Mouse (Mus musculus): ENCODE data around the gene Rab5if. TPM values are rescaled to one million over a fixed set of nuclear protein-coding genes. Genes with fewer than 3 reads are reported as not detected.
"Not testable (repeated sequence)": the region's sequence is repeated elsewhere in the genome, so short reads cannot be mapped to it uniquely, and the experiment has no call there.

Gene Rab5if
- polyA plus RNA-seq, 1 experiment from 2014 or later: 198 TPM

DNA sequence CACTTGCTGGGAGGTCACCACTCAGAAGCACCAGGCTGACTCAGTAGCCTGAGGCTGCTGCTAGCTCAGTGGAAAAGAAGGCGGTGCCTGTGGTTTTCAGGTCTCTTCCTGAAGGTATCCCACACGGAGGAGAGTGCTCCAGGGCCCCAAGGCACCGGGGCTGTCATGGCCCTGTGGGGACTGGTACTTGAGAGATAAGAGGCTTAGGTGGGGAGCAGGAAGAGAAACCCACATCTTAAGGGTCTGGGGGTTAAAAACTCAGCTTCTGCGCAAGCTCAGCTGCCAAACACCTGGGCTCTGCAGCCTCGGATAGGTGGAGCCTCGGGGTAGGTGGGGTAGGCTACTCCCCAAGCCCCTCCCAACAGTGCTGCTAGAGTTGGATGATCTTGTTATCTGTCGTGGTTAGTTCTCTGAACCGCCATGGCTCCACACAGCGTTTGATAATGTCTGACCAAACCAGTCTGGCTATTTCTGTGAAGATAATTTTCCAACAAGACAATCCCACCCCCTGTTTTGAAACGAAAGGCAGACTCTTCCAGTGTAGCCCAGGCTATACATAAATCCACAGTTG is 19.6 kb downstream of the Rab5if start:
- 24% methylated on average over 10 of the region's 10 CpGs for WGBS
- Histone ChIP-seq H3K36me3 (no peaks in the 10 kb centered on the region), H3K27ac (peak overlapping the region; percentile 48; the same call in 1 of the 2 replicates), H3K27me3 (ENCODE audit: insufficient read depth, poor library complexity, severe bottlenecking) (no peaks in the 10 kb centered on the region), H3K9me3 (no peaks in the 10 kb centered on the region), H3K4me1 (peaks cover 32% of the 10 kb centered on the region), H3K4me3 (no peak overlapping the region)
- DNase-seq (ENCODE audit: low spot score): peak; percentile 87

DNA sequence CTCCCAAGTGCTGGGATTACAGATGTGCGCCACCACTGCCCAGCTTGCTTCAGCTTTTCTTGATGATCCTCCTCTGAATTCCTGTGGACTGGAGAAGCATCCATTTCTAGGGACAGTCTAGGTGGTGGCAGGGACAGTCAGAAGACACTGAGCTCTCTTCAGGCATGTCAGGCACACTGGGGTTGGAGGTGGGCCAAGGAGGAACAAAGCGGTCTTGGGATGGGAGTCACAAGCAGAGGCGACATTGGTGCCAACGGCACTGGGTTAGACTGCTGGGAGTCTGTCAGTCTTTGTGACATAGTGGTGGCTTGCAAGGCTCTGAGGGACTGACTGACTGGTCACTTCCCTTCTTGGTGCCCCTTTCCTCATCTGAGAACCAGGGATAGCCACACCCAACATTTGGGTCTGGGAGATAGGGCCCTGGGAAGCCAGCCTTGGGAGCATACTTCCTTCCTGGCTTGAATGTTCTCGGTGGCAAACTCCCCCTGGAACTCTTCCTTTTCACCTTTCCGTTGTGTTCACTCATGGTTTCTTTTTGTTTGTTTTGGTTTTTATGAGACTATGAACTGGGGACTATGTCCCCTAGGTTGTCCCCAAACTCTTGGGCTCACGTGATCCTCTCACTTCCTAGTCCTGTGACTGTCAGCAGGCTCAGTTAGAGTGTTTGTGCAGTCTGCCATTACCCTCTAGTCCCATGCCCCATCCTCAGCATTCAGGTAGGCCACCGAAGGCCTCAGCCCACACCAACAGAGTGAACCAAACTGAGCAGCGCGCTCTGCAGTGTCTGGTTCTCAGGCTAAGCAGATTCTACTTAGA is 21.7 kb downstream of the Rab5if start:
- Histone ChIP-seq H3K36me3 (no peaks in the 10 kb centered on the region), H3K4me3 (no peak overlapping the region), H3K4me1 (peaks cover 16% of the 10 kb centered on the region), H3K27ac (no peak overlapping the region), H3K27me3 (ENCODE audit: insufficient read depth, poor library complexity, severe bottlenecking) (no peaks in the 10 kb centered on the region), H3K9me3 (no peaks in the 10 kb centered on the region)
- DNase-seq (ENCODE audit: low spot score): no peak
- WGBS: 78% methylated on average over 10 of the region's 10 CpGs

DNA sequence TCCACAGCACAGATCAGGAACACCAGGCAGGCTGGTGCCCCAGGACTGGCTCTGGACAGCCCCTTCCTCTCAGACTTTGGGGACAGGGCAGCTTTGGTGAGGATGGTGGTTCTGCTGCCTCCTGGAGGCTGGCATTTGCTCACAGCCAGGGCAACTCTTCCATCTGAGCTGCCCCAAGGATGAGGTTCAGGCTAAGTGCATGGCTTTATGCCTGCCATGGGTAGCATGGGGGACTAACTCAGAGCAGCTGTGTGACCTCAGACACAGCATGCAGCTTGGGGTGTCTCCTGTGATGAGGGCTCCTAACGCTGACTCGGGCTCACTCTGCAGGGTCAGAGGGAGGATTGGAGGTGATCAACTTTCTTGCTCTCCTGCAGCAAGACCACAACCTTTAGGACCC is 22.7 kb downstream of the Rab5if start:
- H3K4me3 ChIP-seq; DNase-seq (ENCODE audit: low spot score); H3K27me3 ChIP-seq (ENCODE audit: insufficient read depth, poor library complexity, severe bottlenecking); H3K27ac ChIP-seq; H3K36me3 ChIP-seq; H3K4me1 ChIP-seq; H3K9me3 ChIP-seq: not testable (repeated sequence)
- WGBS: 78% methylated on average over 2 of the region's 2 CpGs

DNA sequence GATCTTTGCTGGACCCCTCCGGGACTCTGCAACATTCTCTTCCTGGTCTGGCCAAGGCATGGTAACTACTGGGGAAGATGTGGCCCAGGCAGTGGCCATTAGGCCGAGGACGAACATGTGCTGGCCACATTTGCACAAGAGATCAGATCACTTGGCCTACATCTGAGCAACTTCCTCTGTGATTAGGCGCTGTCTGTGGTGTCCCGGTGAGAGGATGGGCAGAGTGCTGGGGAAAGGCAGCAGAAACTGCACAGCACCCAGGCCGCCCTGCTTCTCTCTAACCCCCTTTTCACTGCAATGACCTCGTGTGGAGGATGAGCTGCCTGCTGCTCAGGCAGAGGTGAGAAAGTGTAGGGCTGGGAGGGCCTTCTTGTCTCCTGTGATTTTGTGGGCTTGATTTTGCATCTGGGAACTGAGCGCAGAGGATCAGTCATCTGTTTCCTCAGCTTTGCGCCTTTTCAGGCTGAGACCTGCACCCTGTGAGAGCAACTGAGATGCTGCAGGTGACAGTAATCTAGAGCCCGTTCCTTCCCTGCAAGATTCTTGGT is 23.2 kb downstream of the Rab5if start:
- no peak overlapping the region for H3K27ac ChIP-seq
- H3K36me3 ChIP-seq: no peaks in the 10 kb centered on the region
- H3K27me3 ChIP-seq (ENCODE audit: insufficient read depth, poor library complexity, severe bottlenecking): no peaks in the 10 kb centered on the region
- WGBS: 75% methylated on average over 10 of the region's 10 CpGs
- no peaks in the 10 kb centered on the region for H3K9me3 ChIP-seq
- no peak for DNase-seq (ENCODE audit: low spot score)
- peaks cover 9% of the 10 kb centered on the region; the same call in 1 of the 2 replicates for H3K4me1 ChIP-seq
- no peak overlapping the region for H3K4me3 ChIP-seq

DNA sequence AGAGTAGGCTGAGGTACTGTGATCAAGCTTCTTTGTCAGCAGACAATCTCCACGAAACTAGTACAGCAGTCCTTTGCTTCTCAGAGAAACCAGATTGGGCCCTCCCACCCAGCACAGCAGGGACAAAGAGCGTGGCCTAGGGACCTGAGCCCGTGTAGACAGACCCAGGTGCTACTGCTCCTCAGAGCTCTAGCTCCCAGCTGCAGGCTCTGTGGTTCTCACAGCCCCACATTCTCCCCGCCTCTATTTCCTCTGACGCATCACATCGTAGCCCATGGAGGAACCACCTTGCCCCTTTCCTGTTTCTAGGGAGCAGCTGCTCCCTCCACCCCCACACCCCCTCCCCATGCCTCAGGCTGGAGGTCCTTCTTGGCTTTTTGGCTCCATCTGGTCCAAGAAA is 24.1 kb downstream of the Rab5if start, which contains the start of gene Sla2:
Gene Sla2, minus strand, starts transcription at position 176 of the 400 bp plus-strand sequence.
- Histone ChIP-seq H3K27ac (no peak within 1 kb of the TSS), H3K27me3 (ENCODE audit: insufficient read depth, poor library complexity, severe bottlenecking) (no peaks in the 10 kb centered on the region), H3K36me3 (no peaks in the 10 kb centered on the region), H3K4me3 (no peak within 1 kb of the TSS), H3K9me3 (no peaks in the 10 kb centered on the region), H3K4me1 (peaks cover 10% of the 10 kb centered on the region; the same call in 1 of the 2 replicates)
- DNase-seq (ENCODE audit: low spot score): no peak
- WGBS: 44% methylated on average over 6 of the region's 6 CpGs

DNA sequence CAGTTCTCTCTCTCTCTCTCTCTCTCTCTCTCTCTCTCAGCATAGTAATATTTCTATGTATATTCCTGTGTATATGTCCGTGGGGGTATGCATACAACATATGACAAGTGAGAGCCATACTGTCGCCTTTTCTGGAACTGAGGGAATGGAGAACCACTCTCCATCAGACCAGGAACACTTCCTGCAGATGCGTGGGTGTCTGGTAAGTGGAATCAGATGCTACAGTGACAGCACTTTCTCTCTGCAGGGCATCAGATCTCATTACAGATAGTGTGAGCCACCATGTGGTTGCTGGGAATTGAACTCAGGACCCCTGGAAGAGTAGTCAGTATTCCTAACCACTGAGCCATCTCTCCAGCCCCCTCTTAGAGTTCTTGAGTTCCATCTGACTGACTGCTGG is 25.6 kb downstream of the Rab5if start:
- Histone ChIP-seq H3K27ac (no peak overlapping the region), H3K9me3 (no peaks in the 10 kb centered on the region), H3K27me3 (ENCODE audit: insufficient read depth, poor library complexity, severe bottlenecking) (no peaks in the 10 kb centered on the region), H3K4me1 (0 out of 2 replicates have a peak, but pooled peaks cover 8% of the 10 kb centered on the region), H3K36me3 (no peaks in the 10 kb centered on the region), H3K4me3 (no peak overlapping the region)
- DNase-seq (ENCODE audit: low spot score): no peak
- 68% methylated on average over 3 of the region's 3 CpGs for WGBS

DNA sequence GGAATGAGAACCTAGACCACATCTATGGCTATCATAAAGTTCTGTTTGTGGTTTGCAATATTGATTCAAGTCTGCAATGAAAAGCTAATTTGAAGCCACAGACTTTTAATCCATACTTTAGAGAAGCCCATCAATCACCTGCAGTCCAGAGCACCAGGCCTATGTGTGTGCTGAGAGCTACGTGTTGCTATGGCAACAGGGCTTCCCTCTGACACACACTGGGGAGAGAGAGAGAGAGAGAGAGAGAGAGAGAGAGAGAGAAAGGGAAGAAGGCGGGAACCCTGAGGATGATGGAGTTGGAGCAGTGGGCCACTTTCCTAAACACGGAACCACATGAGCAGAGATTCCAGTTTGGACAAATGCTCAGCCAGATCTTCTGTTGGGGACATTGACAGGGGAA is 29.3 kb downstream of the Rab5if start:
- WGBS: 64% methylated on average over 3 of the region's 3 CpGs

DNA sequence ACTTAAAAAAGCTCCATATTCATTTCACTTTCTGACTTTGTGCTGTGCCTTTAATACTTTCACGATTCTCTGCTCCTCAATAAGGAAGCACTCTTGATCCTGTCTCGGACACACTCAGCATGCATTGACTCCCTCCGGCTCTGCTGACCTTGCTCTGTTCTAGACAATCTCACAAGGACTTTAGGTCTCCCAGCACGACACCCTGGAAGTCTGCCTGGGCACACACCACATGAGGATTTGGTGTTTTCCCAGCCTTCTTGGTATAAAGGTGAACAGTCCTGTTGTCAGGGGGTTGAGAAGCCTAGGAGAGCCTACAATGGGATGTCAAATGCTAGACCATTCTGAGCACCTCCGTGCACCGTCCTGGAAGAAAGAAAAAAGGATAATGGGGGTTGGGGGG is 29.9 kb downstream of the Rab5if start:
- H3K27ac ChIP-seq: no peak overlapping the region
- WGBS: 68% methylated on average over 6 of the region's 6 CpGs

More for the DNA sequence above, 29.3 kb downstream of the Rab5if start:
- no peak for DNase-seq (ENCODE audit: low spot score)
- Histone ChIP-seq H3K27me3 (ENCODE audit: insufficient read depth, poor library complexity, severe bottlenecking) (no peaks in the 10 kb centered on the region), H3K4me3 (no peak overlapping the region), H3K36me3 (no peaks in the 10 kb centered on the region), H3K27ac (no peak overlapping the region), H3K4me1 (0 out of 2 replicates have a peak, but pooled peaks cover 7% of the 10 kb centered on the region), H3K9me3 (no peaks in the 10 kb centered on the region)

DNA sequence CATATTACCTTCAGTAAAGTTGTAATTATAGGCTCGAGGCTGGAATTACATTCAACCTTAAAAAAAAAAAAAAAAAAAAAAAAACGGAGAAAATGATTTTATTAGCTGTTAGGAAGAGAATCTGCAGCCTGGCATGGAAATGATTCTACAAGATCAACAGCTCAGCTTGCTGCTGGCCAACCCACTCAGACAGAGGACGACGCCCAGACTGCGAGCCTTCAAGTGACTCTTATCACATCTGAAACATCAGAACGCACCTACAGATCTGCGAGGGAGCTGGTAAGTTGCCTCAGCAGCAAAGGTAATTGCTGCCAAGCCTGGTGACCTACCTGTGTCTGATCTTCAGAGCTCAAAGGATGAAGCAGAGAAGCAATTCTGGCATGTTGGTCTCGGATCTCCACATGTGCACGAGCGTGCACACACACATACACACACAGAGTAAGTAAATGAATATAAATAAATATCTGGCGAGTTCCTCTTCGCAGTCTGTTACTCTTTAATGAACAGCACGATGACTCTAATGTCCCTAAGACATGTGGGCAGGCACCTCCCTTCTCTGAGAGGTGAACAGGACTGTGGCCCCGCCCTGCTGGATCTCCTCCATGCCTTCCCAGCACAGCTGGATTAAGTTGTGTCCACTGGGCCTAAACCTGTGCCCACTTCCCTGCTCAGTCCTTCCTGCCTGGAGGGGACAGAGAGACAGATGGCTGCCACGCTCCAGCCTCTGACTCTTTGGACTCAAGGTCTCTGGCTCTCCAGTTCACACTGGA is 31.8 kb downstream of the Rab5if start:
- no peak for DNase-seq (ENCODE audit: low spot score)

More for the DNA sequence above, 29.9 kb downstream of the Rab5if start:
- Histone ChIP-seq H3K27me3 (ENCODE audit: insufficient read depth, poor library complexity, severe bottlenecking) (no peaks in the 10 kb centered on the region), H3K4me1 (peaks cover 12% of the 10 kb centered on the region; the same call in 1 of the 2 replicates), H3K36me3 (no peaks in the 10 kb centered on the region), H3K4me3 (no peak overlapping the region), H3K9me3 (no peaks in the 10 kb centered on the region)
- no peak for DNase-seq (ENCODE audit: low spot score)

DNA sequence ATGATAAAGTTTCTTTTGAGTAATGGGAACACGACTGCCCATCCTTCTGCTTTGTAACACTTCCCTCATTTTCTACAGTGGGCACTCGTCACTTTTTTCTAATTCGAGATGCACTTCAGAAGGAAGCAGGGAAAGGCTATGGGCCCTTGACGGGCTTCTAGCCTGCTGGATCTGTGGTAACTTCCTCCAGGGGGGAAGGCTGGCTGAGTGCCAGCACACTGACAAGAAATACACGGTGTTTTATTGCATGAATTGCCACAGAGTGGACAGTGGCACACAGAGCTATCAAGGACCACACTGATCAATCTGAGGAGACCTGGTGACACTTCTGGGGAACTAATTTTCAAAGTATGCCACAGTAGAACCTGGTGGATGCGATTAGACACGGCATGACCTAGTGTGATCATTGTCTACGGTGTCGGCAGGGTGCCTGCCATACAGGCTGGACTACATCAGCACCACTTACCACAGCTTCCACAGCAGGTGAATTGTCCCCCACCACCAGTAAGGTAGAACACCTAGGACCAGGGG is 33.5 kb downstream of the Rab5if start:
- 71% methylated on average over 9 of the region's 9 CpGs for WGBS
- DNase-seq (ENCODE audit: low spot score): no peak

More for the DNA sequence above, 31.8 kb downstream of the Rab5if start:
- Histone ChIP-seq H3K27ac (no peak overlapping the region), H3K4me3 (no peak overlapping the region), H3K9me3 (no peaks in the 10 kb centered on the region), H3K36me3 (no peaks in the 10 kb centered on the region), H3K4me1 (peaks cover 26% of the 10 kb centered on the region), H3K27me3 (ENCODE audit: insufficient read depth, poor library complexity, severe bottlenecking) (no peaks in the 10 kb centered on the region)
- 73% methylated on average over 15 of the region's 15 CpGs for WGBS

DNA sequence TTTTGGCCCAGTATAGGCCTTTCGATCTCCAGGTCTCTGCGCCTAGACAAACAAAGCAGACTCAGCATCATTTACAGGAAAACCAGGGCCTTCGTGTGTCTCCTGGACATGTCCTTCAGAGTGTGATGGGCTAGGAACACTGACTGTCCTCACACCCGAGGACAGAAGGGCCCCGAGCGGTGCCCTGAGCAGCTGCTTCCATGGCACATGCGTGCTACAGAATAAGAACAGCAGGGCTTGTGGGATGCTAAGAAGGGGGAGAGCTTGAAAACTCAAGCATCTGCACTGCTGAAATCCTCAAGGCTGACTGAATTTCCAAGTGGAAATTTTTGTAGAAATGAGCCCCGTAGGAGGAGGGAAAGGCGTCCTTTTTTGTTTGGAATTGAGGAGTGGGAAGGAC is 34.1 kb downstream of the Rab5if start:
- Histone ChIP-seq H3K36me3 (no peaks in the 10 kb centered on the region), H3K4me1 (peaks cover 25% of the 10 kb centered on the region), H3K27ac (no peak overlapping the region), H3K27me3 (ENCODE audit: insufficient read depth, poor library complexity, severe bottlenecking) (no peaks in the 10 kb centered on the region), H3K9me3 (no peaks in the 10 kb centered on the region), H3K4me3 (no peak overlapping the region)
- 84% methylated on average over 9 of the region's 9 CpGs for WGBS
- DNase-seq (ENCODE audit: low spot score): no peak

More for the DNA sequence above, 33.5 kb downstream of the Rab5if start:
- Histone ChIP-seq H3K36me3 (no peaks in the 10 kb centered on the region), H3K27me3 (ENCODE audit: insufficient read depth, poor library complexity, severe bottlenecking) (no peaks in the 10 kb centered on the region), H3K9me3 (no peaks in the 10 kb centered on the region), H3K4me3 (no peak overlapping the region), H3K4me1 (peaks cover 26% of the 10 kb centered on the region), H3K27ac (no peak overlapping the region)

DNA sequence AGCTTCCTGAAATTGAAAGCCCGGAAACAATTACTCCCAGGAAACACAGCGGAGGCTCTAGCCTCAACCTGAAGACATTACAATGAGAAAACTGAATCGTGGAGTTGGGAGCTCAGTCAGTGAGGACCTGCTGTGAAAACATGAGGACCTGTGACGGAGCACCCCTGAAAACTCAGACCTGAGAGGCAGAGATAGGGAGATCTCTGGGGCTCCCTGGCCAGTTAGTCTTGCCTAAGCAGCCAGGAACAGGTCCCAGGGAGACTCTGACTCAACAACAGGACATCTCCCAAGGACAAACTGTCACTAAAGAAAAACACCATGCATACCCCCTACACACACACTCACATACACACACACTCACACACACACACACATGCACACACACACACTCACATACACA is 35.4 kb downstream of the Rab5if start:
- no peaks in the 10 kb centered on the region for H3K27me3 ChIP-seq (ENCODE audit: insufficient read depth, poor library complexity, severe bottlenecking)
- no peak for DNase-seq (ENCODE audit: low spot score)
- H3K36me3 ChIP-seq: no peaks in the 10 kb centered on the region
- no peaks in the 10 kb centered on the region for H3K9me3 ChIP-seq
- H3K4me1 ChIP-seq: peaks cover 21% of the 10 kb centered on the region
- no peak overlapping the region; the same call in 1 of the 2 replicates for H3K4me3 ChIP-seq
- 0 out of 2 replicates have a peak overlapping the region, but pooled peaks have one; percentile 48 for H3K27ac ChIP-seq
- WGBS: 39% methylated on average over 4 of the region's 4 CpGs
